Comparison of ENCODE assay signal across 28 mouse cellular contexts in genomic region chr6:53891109-53891508, GRCm38 (mm10).
"Had no signal": no experiment of that assay in that cellular context is flagged by ENCODE, and none has a peak within 500 bp of the region (broad histone marks: within the 10 kb centered on the region; RNA-seq: fewer than 3 reads in every experiment).

No protein-coding gene starts in this region.

- H3K4me3 ChIP-seq: gastrocnemius, adult 2 months; heart, adult 2 months; heart, embryonic 13.5 days; heart, embryonic 15.5 days; hindbrain, embryonic 10.5 days; hindbrain, embryonic 12.5 days; intestine, embryonic 15.5 days; layer of hippocampus, adult 2 months; left cerebral cortex, adult 2 months; limb, embryonic 13.5 days; liver, embryonic 13.5 days; liver, embryonic 15.5 days had no signal

- H3K27me3 ChIP-seq: heart, embryonic 13.5 days; heart, embryonic 15.5 days; hindbrain, embryonic 12.5 days; intestine, embryonic 15.5 days; limb, embryonic 13.5 days; liver, embryonic 13.5 days; liver, embryonic 15.5 days had no signal

- H3K36me3 ChIP-seq: heart, embryonic 13.5 days; heart, embryonic 15.5 days; hindbrain, embryonic 10.5 days; hindbrain, embryonic 12.5 days; intestine, embryonic 15.5 days; limb, embryonic 13.5 days; liver, embryonic 13.5 days; liver, embryonic 15.5 days had no signal

- H3K4me2 ChIP-seq: heart, embryonic 11.5 days; heart, embryonic 13.5 days; heart, embryonic 15.5 days; hindbrain, embryonic 12.5 days; hindbrain, embryonic 14.5 days; intestine, embryonic 15.5 days; limb, embryonic 13.5 days; liver, embryonic 11.5 days; liver, embryonic 13.5 days; liver, embryonic 15.5 days had no signal

- ATAC-seq: hindbrain, embryonic 16.5 days; inflammation-experienced regulatory T-cells, adult 6 months; intestine, embryonic 15.5 days; intestine, postnatal 0 days; liver, postnatal 0 days had no signal

- DNase-seq: gastrocnemius, adult 2 months; gastrocnemius, postnatal 10 days; gastrocnemius, postnatal 25 days; heart, adult 2 months; heart, postnatal 14 days; heart, postnatal 36 days; kidney, adult 18-20 months; kidney, adult 9 months; kidney, postnatal 10 days; kidney, postnatal 25 days; liver; liver, embryonic 13.5 days; liver, postnatal 0 days had no signal

- H3K9me3 ChIP-seq: heart, embryonic 13.5 days; heart, embryonic 15.5 days; hindbrain, embryonic 10.5 days; hindbrain, embryonic 12.5 days; intestine, embryonic 15.5 days; limb, embryonic 13.5 days; liver, embryonic 13.5 days; liver, embryonic 15.5 days had no signal

- H3K27ac ChIP-seq: gastrocnemius, adult 2 months; heart, adult 2 months; heart, embryonic 13.5 days; heart, embryonic 15.5 days; hindbrain, embryonic 10.5 days; hindbrain, embryonic 12.5 days; hindbrain, embryonic 14.5 days; intestine, embryonic 15.5 days; layer of hippocampus, adult 2 months; left cerebral cortex, adult 2 months; limb, embryonic 13.5 days; liver, embryonic 13.5 days; liver, embryonic 15.5 days had no signal

- H3K4me1 ChIP-seq: heart, embryonic 13.5 days; heart, embryonic 15.5 days; hindbrain, embryonic 10.5 days; hindbrain, embryonic 12.5 days; intestine, embryonic 15.5 days; liver, embryonic 15.5 days had no signal

- H3K9ac ChIP-seq: heart, embryonic 13.5 days; heart, embryonic 15.5 days; hindbrain, embryonic 12.5 days; hindbrain, embryonic 14.5 days; intestine, embryonic 15.5 days; limb, embryonic 13.5 days; liver, embryonic 13.5 days; liver, embryonic 15.5 days; liver, postnatal 0 days had no signal
